Mouse (Mus musculus): ENCODE data around the gene 1700011M02Rik.
"Not testable (repeated sequence)": the region's sequence is repeated elsewhere in the genome, so short reads cannot be mapped to it uniquely, and the experiment has no call there.

Gene 1700011M02Rik

GRCm38 (mm10) chrX:102908587-102908986, at the start of gene 1700011M02Rik, which contains the start of gene Dmrtc1a:
1700011M02Rik (plus strand) TSS chrX:102908905.
Dmrtc1a (minus strand) TSS chrX:102908687.
- not testable (repeated sequence) for DNase-seq

DNA sequence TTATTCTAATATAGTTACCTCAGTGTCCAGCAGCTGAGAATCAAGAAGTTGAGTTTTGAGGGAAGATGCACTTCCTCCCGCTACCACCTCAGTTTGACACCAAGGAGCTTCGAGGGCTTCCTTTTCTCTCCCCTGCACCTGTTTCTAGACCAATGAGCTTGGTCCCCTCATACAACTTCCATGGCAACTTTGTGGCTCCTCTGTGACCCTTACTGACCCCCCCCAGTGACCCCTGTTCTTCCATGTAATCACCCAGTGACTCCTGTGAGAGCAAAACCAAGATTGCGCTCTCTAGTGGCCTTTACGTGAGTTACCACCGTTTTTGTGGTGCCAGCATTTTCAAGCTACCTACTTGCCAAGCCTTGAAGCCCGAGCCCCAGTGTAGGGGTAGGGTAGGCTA, 40.8 kb upstream of the 1700011M02Rik start, which contains the start of gene 1700031F05Rik:
Gene 1700031F05Rik, minus strand, starts transcription at position 101 of the 400 bp plus-strand sequence.
- no peak for DNase-seq

DNA sequence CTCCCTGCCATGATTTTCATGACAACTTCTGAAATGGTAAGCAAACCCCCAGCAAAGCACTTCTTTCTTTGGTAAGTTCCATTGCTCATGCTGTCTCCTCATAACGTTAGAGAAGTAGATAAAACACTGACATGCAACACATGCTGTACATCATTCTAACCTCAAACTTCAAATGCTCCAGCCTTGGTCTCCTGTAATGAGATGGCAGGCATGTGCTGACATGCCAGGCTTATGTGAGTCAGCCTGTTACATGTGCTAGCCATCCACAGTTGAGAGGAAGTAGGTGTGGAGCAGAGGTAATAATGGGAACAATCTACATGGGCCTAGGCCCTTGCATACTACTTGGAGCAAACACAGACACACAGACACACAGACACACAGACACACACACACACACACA, 6.1 kb downstream of the 1700011M02Rik start:
- DNase-seq: not testable (repeated sequence)

- DNase-seq: not testable (repeated sequence)
These were observed 18.0 kb downstream of the 1700011M02Rik start for GRCm38 (mm10) chrX:102926707-102927106.

DNA sequence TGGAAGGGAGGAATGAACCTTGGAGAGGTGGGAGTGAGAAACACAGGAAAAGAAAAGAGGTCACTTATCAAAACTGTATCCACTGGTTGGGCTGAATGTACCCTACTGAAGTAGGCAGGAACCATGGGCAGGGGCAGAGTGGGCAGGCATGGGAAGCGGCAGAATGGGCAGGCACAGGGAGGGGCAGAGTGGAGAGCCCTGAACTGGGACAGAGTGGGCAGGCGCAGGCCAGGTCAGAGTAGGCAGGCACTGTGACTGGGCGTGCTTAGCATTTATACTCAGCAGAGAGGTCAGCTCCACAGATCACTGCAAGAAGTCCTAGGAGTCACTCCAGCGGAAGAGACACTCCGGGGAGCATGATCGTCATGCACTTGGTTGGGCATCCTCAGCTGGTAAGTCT, 19.4 kb downstream of the 1700011M02Rik start, which contains the start of gene 1700018G05Rik:
Gene 1700018G05Rik, plus strand, starts transcription at position 301 of the 400 bp plus-strand sequence.
- not testable (repeated sequence) for DNase-seq

DNA sequence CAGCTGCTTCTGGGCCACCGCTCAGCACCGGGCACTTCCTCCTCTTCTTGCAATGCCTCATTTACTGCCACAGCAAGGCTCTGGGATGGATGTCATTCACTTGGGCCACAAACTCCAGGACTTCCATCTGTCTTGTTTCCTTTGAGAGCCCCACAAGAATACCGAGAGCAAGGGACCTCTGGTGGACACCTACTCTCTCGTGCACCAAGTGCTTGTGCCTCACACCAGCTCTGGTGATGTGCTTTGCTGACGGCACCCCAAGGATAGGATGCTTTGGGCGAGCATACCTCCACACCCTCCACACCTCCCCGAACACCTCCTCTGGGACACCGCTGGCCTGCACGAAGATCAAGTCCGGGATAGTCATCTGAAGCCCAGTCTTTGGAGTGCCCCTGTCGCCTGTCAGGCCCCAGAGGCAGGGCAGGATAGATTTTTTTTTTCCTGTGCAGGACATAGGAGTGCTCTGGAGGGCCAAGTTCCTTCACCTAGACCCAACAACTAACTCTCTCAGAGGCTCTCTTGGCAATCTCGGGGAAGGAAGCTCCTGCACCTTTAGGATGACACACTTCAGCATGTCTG, 24.4 kb downstream of the 1700011M02Rik start:
- DNase-seq: no peak

GRCm38 (mm10) chrX:102933571-102934394, 25.1 kb downstream of the 1700011M02Rik start:
- peak in 1 of 2 experiments; percentile 5 for DNase-seq

GRCm38 (mm10) chrX:102934395-102934764, 25.7 kb downstream of the 1700011M02Rik start:
- DNase-seq: no peak

DNA sequence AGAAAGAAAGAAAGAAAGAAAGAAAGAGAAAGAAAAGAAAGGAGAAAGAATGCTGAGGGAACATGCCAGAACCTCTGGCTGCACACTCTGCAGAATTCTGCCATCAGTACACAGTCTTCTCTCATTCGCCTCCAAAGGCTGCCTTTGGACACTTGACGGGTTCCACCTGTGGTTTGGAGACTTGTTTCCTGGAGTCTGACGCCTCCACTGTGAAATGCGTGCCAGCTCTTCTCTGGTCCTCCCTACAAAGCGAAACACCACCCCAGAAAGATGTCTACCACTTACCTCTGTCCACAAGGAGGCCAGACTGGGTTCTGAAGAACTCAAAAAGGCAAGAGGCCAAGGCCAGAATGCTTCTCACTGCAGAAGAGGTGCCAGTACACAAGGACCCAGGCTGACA, 28.0 kb downstream of the 1700011M02Rik start:
- DNase-seq: no peak

DNA sequence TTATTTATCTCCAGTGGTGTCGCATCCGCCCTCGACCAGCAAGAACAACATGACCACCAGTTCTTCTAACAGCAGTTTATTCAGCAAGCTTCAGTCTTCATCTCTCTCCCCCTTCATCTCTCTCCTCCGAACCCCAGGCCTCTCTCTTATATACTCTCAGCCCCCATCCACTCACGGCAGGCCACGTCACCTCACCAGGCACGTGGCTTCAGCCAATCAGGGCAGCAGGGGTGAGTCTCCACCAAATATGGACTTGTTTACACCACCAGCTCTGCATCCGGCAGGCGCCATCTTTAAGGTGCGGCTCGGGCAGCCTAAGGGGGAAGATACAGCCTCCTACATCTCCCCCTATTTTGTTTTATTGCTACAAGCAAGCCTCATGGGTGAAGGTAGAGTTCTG, 41.4 kb downstream of the 1700011M02Rik start:
- DNase-seq: not testable (repeated sequence)

DNA sequence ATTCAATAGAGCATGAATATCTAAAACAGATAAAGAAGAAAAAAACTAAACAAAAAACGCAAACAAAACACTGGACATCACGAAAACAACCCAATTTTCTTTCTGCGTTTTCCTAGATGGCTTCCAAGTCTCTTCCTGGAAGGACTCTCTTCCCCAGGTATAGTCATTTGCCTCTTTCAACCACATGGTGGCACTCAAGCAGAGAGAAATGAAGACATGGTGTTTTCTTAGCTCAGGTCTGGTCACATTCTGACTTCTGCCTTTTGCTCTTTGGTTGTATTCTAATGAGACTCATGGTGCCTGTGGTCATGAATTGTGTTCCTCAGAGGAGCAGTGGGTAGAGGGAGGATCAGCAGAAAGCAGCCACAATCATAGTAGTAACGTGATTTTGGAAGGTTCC, 50.2 kb downstream of the 1700011M02Rik start:
- no peak for DNase-seq
